Mouse (Mus musculus): ENCODE measurements at regions not wholly inside any gene's neighbourhood (a gene's known extent, or its start where the extent isn't known, plus 50 kb on each side); places are given as distances from the start of the nearest gene placed in this dataset.

DNA sequence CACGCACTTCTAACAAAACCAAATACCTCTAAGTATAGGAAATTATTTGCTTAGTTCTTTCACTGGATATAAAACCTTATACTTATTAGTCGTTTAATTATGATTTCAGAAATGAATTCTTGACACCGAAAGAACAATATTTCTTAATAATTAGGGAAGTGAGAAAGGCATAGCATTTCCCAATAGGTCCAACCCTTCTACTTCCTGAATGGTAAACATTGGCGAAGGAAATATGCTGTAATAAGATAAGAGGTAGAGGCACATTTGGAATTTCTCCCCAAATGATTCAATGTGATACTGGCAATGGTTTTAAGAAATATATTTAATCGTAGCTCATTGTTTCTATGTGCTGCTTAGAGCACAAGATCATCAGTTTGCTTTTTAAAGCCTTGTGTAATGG is 464.5 kb upstream of the Ptger4 start:
- Histone ChIP-seq H3K36me3 (ENCODE audit: insufficient read depth, low read length) (no peaks in the 10 kb centered on the region), H3K4me2 (ENCODE audit: low read length) (no peak overlapping the region), H3K9ac (ENCODE audit: low read depth, low read length) (no peak overlapping the region), H3K27me3 (ENCODE audit: insufficient read depth, low read length) (no peaks in the 10 kb centered on the region), H3K27ac (no peak overlapping the region), H3K4me3 (replicated peaks; ENCODE audit: low read depth, low read length) (no peak overlapping the region), H3K4me1 (replicated peaks; ENCODE audit: insufficient read depth, low read length) (no peaks in the 10 kb centered on the region), H3K9me3 (replicated peaks; ENCODE audit: low read length) (no peaks in the 10 kb centered on the region)
- ATAC-seq (replicated peaks; ENCODE audit: low FRiP score, low read depth) = no peak
- 86% methylated on average over 5 of the region's 5 CpGs for WGBS
- no peak for TF ChIP-seq CTCF (IDR thresholded peaks at IDR 0.05; ENCODE audit: low read depth)
- DNase-seq (ENCODE audit: low spot score) = no peak

DNA sequence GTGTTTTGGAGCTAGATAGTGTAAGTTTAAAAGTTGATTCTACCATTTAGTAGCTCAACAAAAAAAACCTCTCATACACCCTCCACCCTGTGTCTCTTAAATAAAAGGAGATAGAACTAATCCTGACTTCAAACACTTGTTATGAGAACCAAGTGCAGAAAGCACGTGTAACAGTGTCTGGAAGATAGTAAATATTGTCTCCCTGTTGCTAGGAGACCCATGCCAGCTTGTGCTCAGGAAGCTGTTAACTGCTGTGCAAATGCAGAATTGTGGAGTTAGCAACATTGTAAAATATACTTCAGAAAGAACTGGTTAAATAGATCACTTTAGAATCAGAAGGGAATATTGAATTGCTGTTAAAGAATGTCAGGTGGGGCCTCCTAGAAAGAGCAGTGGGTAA is 496.7 kb upstream of the Ptger4 start:
- H3K36me3 ChIP-seq (ENCODE audit: insufficient read depth, low read length) = no peaks in the 10 kb centered on the region
- no peak overlapping the region for H3K9ac ChIP-seq (ENCODE audit: low read depth, low read length)
- no peaks in the 10 kb centered on the region for H3K9me3 ChIP-seq (replicated peaks; ENCODE audit: low read length)
- DNase-seq (ENCODE audit: low spot score) = no peak
- H3K27me3 ChIP-seq (ENCODE audit: insufficient read depth, low read length) = no peaks in the 10 kb centered on the region
- no peak overlapping the region for H3K4me2 ChIP-seq (ENCODE audit: low read length)
- no peak overlapping the region for H3K27ac ChIP-seq
- WGBS = 11% methylated on average over 1 of the region's 1 CpGs
- no peak overlapping the region for H3K4me3 ChIP-seq (replicated peaks; ENCODE audit: low read depth, low read length)
- TF ChIP-seq CTCF (IDR thresholded peaks at IDR 0.05; ENCODE audit: low read depth) = no peak
- H3K4me1 ChIP-seq (replicated peaks; ENCODE audit: insufficient read depth, low read length) = no peaks in the 10 kb centered on the region
- ATAC-seq (replicated peaks; ENCODE audit: low FRiP score, low read depth) = no peak

DNA sequence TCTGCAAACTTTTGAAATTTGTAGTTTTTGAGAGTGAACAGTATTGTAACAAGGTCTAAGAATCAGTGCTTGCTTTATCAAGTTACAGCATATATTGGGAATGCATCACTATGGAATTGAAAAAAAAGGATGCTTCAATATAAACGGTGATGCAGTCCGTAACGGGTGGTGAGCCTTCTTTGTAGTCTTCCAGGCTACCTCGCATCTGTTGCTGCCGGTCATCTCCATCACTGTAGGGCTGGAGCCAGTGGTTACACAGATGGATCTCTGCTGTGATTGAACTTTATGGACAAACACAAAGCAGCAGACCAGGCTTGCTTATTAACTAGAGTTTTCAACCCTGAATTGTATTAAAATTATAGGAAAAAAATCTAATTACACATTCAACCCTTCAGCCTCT is 499.9 kb upstream of the Ptger4 start:
- DNase-seq (ENCODE audit: low spot score) (no peak), ATAC-seq (replicated peaks; ENCODE audit: low FRiP score, low read depth) (no peak)
- no peak overlapping the region for H3K4me2 ChIP-seq (ENCODE audit: low read length)
- H3K4me3 ChIP-seq (replicated peaks; ENCODE audit: low read depth, low read length) = no peak overlapping the region
- 86% methylated on average over 5 of the region's 5 CpGs for WGBS
- no peak overlapping the region for H3K27ac ChIP-seq
- H3K4me1 ChIP-seq (replicated peaks; ENCODE audit: insufficient read depth, low read length) = no peaks in the 10 kb centered on the region
- TF ChIP-seq CTCF (IDR thresholded peaks at IDR 0.05; ENCODE audit: low read depth) = no peak
- H3K36me3 ChIP-seq (ENCODE audit: insufficient read depth, low read length) = no peaks in the 10 kb centered on the region
- no peak overlapping the region for H3K9ac ChIP-seq (ENCODE audit: low read depth, low read length)
- H3K9me3 ChIP-seq (replicated peaks; ENCODE audit: low read length) = no peaks in the 10 kb centered on the region
- H3K27me3 ChIP-seq (ENCODE audit: insufficient read depth, low read length) = no peaks in the 10 kb centered on the region

DNA sequence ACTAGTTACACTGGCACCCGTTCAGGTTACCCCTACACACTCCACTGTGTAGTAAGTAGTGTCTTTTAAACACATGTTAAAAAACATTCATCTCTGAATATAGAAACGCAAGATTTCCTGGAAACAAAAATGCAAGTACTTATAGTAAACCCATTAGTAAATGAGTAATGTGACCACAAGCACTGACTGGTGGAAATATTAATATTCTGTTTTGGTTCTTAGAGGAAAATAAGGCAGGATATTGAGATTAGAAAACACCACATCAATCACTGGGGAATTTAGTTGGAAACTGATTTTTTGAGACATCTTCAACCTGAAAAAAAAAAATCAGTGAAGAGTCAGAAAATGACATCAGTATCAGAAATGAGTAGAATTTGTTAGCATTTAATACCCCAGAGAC is 514.7 kb upstream of the Ptger4 start:
- Histone ChIP-seq H3K9ac (ENCODE audit: low read depth, low read length) (no peak overlapping the region), H3K4me3 (replicated peaks; ENCODE audit: low read depth, low read length) (no peak overlapping the region), H3K27me3 (ENCODE audit: insufficient read depth, low read length) (no peaks in the 10 kb centered on the region), H3K27ac (no peak overlapping the region), H3K36me3 (ENCODE audit: insufficient read depth, low read length) (no peaks in the 10 kb centered on the region), H3K4me1 (replicated peaks; ENCODE audit: insufficient read depth, low read length) (no peaks in the 10 kb centered on the region), H3K4me2 (ENCODE audit: low read length) (no peak overlapping the region), H3K9me3 (replicated peaks; ENCODE audit: low read length) (no peaks in the 10 kb centered on the region)
- ATAC-seq (replicated peaks; ENCODE audit: low FRiP score, low read depth) (no peak), DNase-seq (ENCODE audit: low spot score) (no peak)
- TF ChIP-seq CTCF (IDR thresholded peaks at IDR 0.05; ENCODE audit: low read depth) = no peak
- 88% methylated on average over 2 of the region's 2 CpGs for WGBS

DNA sequence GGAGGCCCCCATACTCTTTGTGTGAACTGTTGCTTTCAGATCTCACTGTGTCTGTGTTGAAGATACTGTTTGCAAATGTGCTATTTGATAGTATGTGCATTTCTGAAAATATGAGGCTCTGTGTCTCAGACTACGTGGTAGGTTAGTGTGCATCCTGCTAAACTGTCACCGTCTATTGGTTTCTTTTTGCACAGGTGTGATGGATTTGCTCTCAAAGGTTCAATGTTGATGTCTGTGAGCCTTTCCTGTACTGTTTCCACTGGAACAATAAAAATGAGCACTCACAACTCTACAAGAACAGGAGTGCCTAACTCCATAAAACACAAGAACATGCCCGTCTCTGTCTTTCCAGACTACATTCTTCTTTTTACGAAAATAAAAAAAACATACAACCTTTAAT is 518.2 kb upstream of the Ptger4 start:
- no peak for TF ChIP-seq CTCF (IDR thresholded peaks at IDR 0.05; ENCODE audit: low read depth)
- H3K9ac ChIP-seq (ENCODE audit: low read depth, low read length) = no peak overlapping the region
- DNase-seq (ENCODE audit: low spot score) (no peak), ATAC-seq (replicated peaks; ENCODE audit: low FRiP score, low read depth) (no peak)
- no peaks in the 10 kb centered on the region for H3K36me3 ChIP-seq (ENCODE audit: insufficient read depth, low read length)
- no peaks in the 10 kb centered on the region for H3K27me3 ChIP-seq (ENCODE audit: insufficient read depth, low read length)
- WGBS = 84% methylated on average over 4 of the region's 4 CpGs
- no peaks in the 10 kb centered on the region for H3K4me1 ChIP-seq (replicated peaks; ENCODE audit: insufficient read depth, low read length)
- H3K27ac ChIP-seq = no peak overlapping the region
- H3K4me2 ChIP-seq (ENCODE audit: low read length) = no peak overlapping the region
- H3K4me3 ChIP-seq (replicated peaks; ENCODE audit: low read depth, low read length) = no peak overlapping the region
- H3K9me3 ChIP-seq (replicated peaks; ENCODE audit: low read length) = no peaks in the 10 kb centered on the region

DNA sequence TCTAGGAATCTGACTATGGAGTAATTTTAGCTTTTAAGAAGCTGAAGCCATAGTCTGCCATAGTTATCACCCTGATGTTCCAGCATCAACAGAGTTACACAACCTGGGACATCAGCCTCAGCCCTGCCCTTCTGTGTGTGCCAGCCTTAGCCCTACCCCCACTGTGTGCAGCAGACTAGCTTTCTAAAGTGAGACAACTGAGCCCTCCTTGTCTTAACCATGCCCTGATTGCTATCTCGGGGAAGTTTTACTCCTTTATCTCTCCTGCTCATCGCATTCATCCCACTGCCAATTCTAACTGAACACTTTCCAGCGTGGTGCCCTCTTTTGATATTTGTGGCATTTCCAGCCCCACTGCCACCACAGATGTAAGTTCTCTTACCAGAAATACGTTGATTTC is 522.5 kb upstream of the Dab2 start:
- Histone ChIP-seq H3K27me3 (ENCODE audit: insufficient read depth, low read length) (no peaks in the 10 kb centered on the region), H3K27ac (no peak overlapping the region), H3K9ac (ENCODE audit: low read depth, low read length) (no peak overlapping the region), H3K4me1 (replicated peaks; ENCODE audit: insufficient read depth, low read length) (no peaks in the 10 kb centered on the region), H3K9me3 (replicated peaks; ENCODE audit: low read length) (no peaks in the 10 kb centered on the region), H3K4me2 (ENCODE audit: low read length) (no peak overlapping the region), H3K36me3 (ENCODE audit: insufficient read depth, low read length) (no peaks in the 10 kb centered on the region), H3K4me3 (replicated peaks; ENCODE audit: low read depth, low read length) (no peak overlapping the region)
- 76% methylated on average over 4 of the region's 4 CpGs for WGBS
- ATAC-seq (replicated peaks; ENCODE audit: low FRiP score, low read depth) (no peak), DNase-seq (ENCODE audit: low spot score) (no peak)
- TF ChIP-seq CTCF (IDR thresholded peaks at IDR 0.05; ENCODE audit: low read depth) = no peak

DNA sequence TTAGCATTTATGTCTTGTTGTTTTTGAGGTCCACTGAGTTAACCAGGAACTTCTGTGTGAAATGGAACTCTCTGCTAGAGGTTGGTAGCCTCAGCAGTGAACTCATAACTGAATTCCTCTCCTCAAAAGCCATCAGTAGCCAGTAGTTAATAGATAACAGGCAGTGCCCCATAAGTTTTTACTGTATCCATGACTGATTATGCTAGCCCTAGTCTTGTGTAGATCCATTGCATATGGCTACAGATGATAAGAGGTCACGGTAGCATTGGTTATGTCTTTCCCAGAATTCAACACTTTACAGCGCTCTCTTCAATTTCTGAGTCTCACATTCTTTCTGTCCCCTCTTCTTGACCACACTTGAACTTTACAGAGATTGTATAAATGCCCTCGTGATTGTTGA is 499.7 kb upstream of the Dab2 start:
- Histone ChIP-seq H3K36me3 (ENCODE audit: insufficient read depth, low read length) (no peaks in the 10 kb centered on the region), H3K27ac (no peak overlapping the region), H3K4me3 (replicated peaks; ENCODE audit: low read depth, low read length) (no peak overlapping the region), H3K9me3 (replicated peaks; ENCODE audit: low read length) (no peaks in the 10 kb centered on the region), H3K27me3 (ENCODE audit: insufficient read depth, low read length) (no peaks in the 10 kb centered on the region), H3K4me2 (ENCODE audit: low read length) (no peak overlapping the region), H3K4me1 (replicated peaks; ENCODE audit: insufficient read depth, low read length) (no peaks in the 10 kb centered on the region), H3K9ac (ENCODE audit: low read depth, low read length) (no peak overlapping the region)
- ATAC-seq (replicated peaks; ENCODE audit: low FRiP score, low read depth) (no peak), DNase-seq (ENCODE audit: low spot score) (no peak)
- 94% methylated on average over 3 of the region's 3 CpGs for WGBS
- no peak for TF ChIP-seq CTCF (IDR thresholded peaks at IDR 0.05; ENCODE audit: low read depth)

Measured in kidney, postnatal 0 days (tissue).